Mouse (Mus musculus): ENCODE data around the gene Hspb9. TPM values are rescaled to one million over a fixed set of nuclear protein-coding genes. Genes with fewer than 3 reads are reported as not detected.

Hspb9 gene
- polyA plus RNA-seq, 1 experiment = 0.54 TPM

DNA sequence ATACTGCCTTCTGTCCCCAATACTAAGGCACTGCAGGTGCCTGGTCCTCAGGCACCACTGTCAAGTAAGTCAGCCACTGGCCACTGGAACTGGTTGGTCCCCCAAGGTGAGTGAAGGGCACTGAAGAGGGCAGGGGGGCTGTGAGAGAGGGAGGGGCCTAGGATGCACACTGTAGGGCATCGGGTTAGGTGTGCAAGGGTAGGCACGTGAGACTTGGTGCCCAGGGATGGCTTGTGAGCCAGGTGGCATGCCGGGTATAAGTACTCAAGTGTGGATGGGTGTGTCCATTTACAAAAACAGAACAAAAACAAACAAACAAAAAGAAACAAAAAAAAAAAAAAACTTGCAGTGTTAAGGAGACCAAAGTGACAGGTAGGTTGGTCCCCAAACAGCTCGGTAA lies 25.2 kb upstream of the Hspb9 start:
- peaks cover 65% of the 10 kb centered on the region for H3K27me3 ChIP-seq (replicated peaks)
- TF ChIP-seq FLI1 (IDR thresholded peaks at IDR 0.05; ENCODE audit: low read length) = no peak
- TF ChIP-seq GATA1 (IDR thresholded peaks at IDR 0.05; ENCODE audit: borderline replicate concordance, low read length) = no peak
- no peak overlapping the region for H3K4me3 ChIP-seq (replicated peaks)
- no peaks in the 10 kb centered on the region for H3K36me3 ChIP-seq (replicated peaks; ENCODE audit: low read length)
- H3K4me1 ChIP-seq = peaks cover 32% of the 10 kb centered on the region
- H3K9me3 ChIP-seq = no peaks in the 10 kb centered on the region

DNA sequence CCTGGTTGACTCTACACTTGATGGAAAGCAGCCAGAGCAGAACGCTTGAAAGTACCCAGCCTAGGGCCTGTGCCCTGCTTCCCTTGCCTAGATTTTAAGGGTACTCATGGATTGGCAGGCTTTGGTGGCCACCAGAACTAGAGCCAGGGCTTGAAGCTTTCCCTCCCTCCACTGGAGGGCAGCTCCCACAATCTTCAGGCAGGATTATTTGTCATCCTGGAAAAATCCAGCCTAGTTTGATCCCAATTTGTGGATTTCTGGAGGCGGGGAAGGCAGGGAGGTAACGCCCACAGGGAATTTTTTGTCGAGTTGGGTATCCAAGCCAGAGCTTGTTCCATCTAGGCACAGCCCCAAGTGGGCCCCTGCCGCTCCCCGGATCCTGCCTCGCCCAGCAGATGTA lies 23.3 kb upstream of the Hspb9 start:
- H3K9me3 ChIP-seq = no peaks in the 10 kb centered on the region
- TF ChIP-seq FLI1 (IDR thresholded peaks at IDR 0.05; ENCODE audit: low read length) = no peak
- TF ChIP-seq GATA1 (IDR thresholded peaks at IDR 0.05; ENCODE audit: borderline replicate concordance, low read length) = no peak
- no peaks in the 10 kb centered on the region for H3K36me3 ChIP-seq (replicated peaks; ENCODE audit: low read length)
- no peak overlapping the region for H3K4me3 ChIP-seq (replicated peaks)
- peaks cover 56% of the 10 kb centered on the region for H3K27me3 ChIP-seq (replicated peaks)
- H3K4me1 ChIP-seq = peaks cover 32% of the 10 kb centered on the region

GRCm38 (mm10) chr11:100692164-100692616 lies 21.5 kb upstream of the Hspb9 start, which contains the start of gene Zfp385c:
Zfp385c (minus strand) TSS chr11:100692455.
- H3K36me3 ChIP-seq (replicated peaks; ENCODE audit: low read length) = peaks cover 11% of the 10 kb centered on the region
- TF ChIP-seq FLI1 (IDR thresholded peaks at IDR 0.05; ENCODE audit: low read length) = no peak
- peak within 1 kb of the TSS; percentile 90 for H3K4me3 ChIP-seq (replicated peaks)
- H3K9me3 ChIP-seq = no peaks in the 10 kb centered on the region
- peaks cover 31% of the 10 kb centered on the region for H3K4me1 ChIP-seq
- peaks cover 39% of the 10 kb centered on the region for H3K27me3 ChIP-seq (replicated peaks)

- H3K27me3 ChIP-seq (replicated peaks) = peaks cover 31% of the 10 kb centered on the region
- peaks cover 29% of the 10 kb centered on the region for H3K4me1 ChIP-seq
- TF ChIP-seq GATA1 (IDR thresholded peaks at IDR 0.05; ENCODE audit: borderline replicate concordance, low read length) (no peak), FLI1 (IDR thresholded peaks at IDR 0.05; ENCODE audit: low read length) (no peak)
- no peaks in the 10 kb centered on the region for H3K9me3 ChIP-seq
- no peak overlapping the region for H3K4me3 ChIP-seq (replicated peaks)
- H3K36me3 ChIP-seq (replicated peaks; ENCODE audit: low read length) = peaks cover 18% of the 10 kb centered on the region
Measured at GRCm38 (mm10) chr11:100693154-100693553, 20.5 kb upstream of the Hspb9 start.

DNA sequence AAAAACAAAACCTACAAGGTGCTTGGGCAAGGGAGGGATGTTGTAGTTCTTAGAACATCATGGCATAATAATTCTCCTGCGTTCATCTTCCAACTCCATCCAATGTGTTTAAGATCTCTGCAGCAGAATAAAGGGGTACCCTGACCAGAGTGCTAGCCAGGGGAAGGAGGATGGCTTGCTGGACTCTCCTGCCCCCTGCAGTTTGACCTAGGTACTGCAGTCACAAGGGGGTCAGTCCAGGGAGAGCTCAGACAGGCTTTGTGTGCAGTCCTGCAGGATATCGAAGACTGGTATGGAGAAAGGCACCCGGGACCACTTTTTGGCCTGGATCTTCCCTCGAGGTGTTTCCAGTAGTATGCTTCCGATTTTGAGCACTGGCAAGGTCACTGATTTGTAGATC lies 18.7 kb upstream of the Hspb9 start:
- no peaks in the 10 kb centered on the region; the same call in 1 of the 2 replicates for H3K9me3 ChIP-seq
- H3K4me3 ChIP-seq (replicated peaks) = no peak overlapping the region
- H3K4me1 ChIP-seq = peaks cover 38% of the 10 kb centered on the region
- TF ChIP-seq GATA1 (IDR thresholded peaks at IDR 0.05; ENCODE audit: borderline replicate concordance, low read length) (no peak), FLI1 (IDR thresholded peaks at IDR 0.05; ENCODE audit: low read length) (no peak)
- H3K27me3 ChIP-seq (replicated peaks) = peaks cover 26% of the 10 kb centered on the region
- peaks cover 35% of the 10 kb centered on the region for H3K36me3 ChIP-seq (replicated peaks; ENCODE audit: low read length)

GRCm38 (mm10) chr11:100697921-100698320 lies 15.7 kb upstream of the Hspb9 start:
- TF ChIP-seq FLI1 (IDR thresholded peaks at IDR 0.05; ENCODE audit: low read length) = no peak
- TF ChIP-seq GATA1 (IDR thresholded peaks at IDR 0.05; ENCODE audit: borderline replicate concordance, low read length) = no peak
- peaks cover 35% of the 10 kb centered on the region for H3K36me3 ChIP-seq (replicated peaks; ENCODE audit: low read length)

DNA sequence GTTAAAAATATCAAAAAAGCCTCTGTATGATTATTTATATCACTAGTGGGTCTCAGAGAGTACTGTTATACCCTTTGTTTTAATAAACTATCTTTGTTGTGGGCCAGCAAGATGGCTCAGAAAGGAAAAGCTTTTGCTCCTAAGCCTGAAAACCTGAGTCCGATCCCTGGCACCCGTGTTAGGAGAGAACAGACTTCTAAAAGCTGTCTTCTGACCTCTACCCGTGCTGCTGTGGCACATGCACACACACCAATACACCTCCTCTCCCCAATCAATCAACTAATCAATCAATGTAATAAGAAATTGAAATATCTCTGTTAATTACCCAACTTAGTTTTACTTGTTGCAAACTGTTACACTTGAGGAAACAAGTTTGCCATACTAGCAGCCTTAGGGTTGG lies 12.9 kb upstream of the Hspb9 start:
- no peak for TF ChIP-seq GATA1 (IDR thresholded peaks at IDR 0.05; ENCODE audit: borderline replicate concordance, low read length)
- no peak for TF ChIP-seq FLI1 (IDR thresholded peaks at IDR 0.05; ENCODE audit: low read length)
- Histone ChIP-seq H3K36me3 (replicated peaks; ENCODE audit: low read length) (peaks cover 49% of the 10 kb centered on the region), H3K4me3 (replicated peaks) (no peak overlapping the region), H3K27me3 (replicated peaks) (no peaks in the 10 kb centered on the region), H3K4me1 (peaks cover 57% of the 10 kb centered on the region), H3K9me3 (no peaks in the 10 kb centered on the region; the same call in 1 of the 2 replicates)

More at GRCm38 (mm10) chr11:100697921-100698320, 15.7 kb upstream of the Hspb9 start:
- peaks cover 4% of the 10 kb centered on the region for H3K27me3 ChIP-seq (replicated peaks)
- peaks cover 37% of the 10 kb centered on the region for H3K4me1 ChIP-seq
- H3K9me3 ChIP-seq = no peaks in the 10 kb centered on the region; the same call in 1 of the 2 replicates
- H3K4me3 ChIP-seq (replicated peaks) = no peak overlapping the region

DNA sequence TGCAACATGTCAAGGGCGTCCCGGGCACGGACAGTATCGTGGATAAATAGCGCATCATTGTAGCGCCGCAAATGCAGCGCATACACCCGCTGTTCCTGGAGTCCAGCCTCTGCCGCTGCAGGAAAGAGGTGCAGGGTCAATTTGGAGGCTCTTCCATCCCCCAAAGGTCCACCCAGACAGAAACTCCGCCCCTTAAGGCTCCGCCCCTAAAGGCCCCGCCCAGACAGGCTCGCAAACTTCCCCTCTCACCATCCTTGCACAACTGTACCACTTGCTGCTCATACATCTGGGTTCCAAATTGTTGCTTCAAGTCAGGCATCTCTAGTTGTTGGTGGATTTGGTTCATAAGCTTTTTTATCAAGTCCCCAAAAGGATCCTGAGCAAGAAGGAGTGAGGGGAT lies 12.3 kb upstream of the Hspb9 start:
- H3K9me3 ChIP-seq = no peaks in the 10 kb centered on the region; the same call in 1 of the 2 replicates
- peaks cover 57% of the 10 kb centered on the region for H3K4me1 ChIP-seq
- peak overlapping the region; percentile 85 for H3K4me3 ChIP-seq (replicated peaks)
- peaks cover 49% of the 10 kb centered on the region for H3K36me3 ChIP-seq (replicated peaks; ENCODE audit: low read length)
- H3K27me3 ChIP-seq (replicated peaks) = no peaks in the 10 kb centered on the region
- TF ChIP-seq FLI1 (IDR thresholded peaks at IDR 0.05; ENCODE audit: low read length) (no peak), GATA1 (IDR thresholded peaks at IDR 0.05; ENCODE audit: borderline replicate concordance, low read length) (no peak)

- Histone ChIP-seq H3K9me3 (no peaks in the 10 kb centered on the region; the same call in 1 of the 2 replicates), H3K27me3 (replicated peaks) (no peaks in the 10 kb centered on the region), H3K4me1 (peaks cover 57% of the 10 kb centered on the region), H3K4me3 (replicated peaks) (peak overlapping the region; percentile 92), H3K36me3 (replicated peaks; ENCODE audit: low read length) (peaks cover 53% of the 10 kb centered on the region)
- no peak for TF ChIP-seq FLI1 (IDR thresholded peaks at IDR 0.05; ENCODE audit: low read length)
- TF ChIP-seq GATA1 (IDR thresholded peaks at IDR 0.05; ENCODE audit: borderline replicate concordance, low read length) = no peak
Measured at GRCm38 (mm10) chr11:100702081-100702851, 11.4 kb upstream of the Hspb9 start.

DNA sequence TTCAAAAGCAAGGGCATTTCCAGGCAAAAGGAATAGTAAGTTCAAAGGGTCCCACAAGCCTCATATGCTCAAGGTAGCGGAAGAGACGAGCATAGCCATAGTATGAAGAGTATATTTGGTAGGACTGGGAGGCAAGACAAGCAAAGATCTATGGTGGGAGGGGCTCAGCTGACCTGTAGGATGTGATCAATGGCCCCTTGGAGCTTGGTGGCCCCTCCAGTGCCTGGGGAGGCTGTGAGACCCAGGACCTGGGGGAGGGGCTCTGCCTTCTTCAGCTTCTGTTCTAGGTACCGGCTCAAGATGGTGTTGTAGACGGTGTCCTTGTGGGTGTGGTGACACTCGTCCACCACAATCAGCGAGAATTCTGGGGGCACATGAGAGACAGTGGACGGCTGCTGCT lies 10.7 kb upstream of the Hspb9 start:
- Histone ChIP-seq H3K4me1 (peaks cover 57% of the 10 kb centered on the region), H3K36me3 (replicated peaks; ENCODE audit: low read length) (peaks cover 56% of the 10 kb centered on the region), H3K9me3 (no peaks in the 10 kb centered on the region; the same call in 1 of the 2 replicates), H3K4me3 (replicated peaks) (peak overlapping the region; percentile 92), H3K27me3 (replicated peaks) (no peaks in the 10 kb centered on the region)
- TF ChIP-seq FLI1 (IDR thresholded peaks at IDR 0.05; ENCODE audit: low read length) (no peak), GATA1 (IDR thresholded peaks at IDR 0.05; ENCODE audit: borderline replicate concordance, low read length) (no peak)

Data from megakaryocyte, embryonic 14.5 days (primary cell).